Mouse (Mus musculus) stomach, postnatal 0 days (tissue): ENCODE results near the gene Radil.

Experiments used
- CTCF ChIP-seq: IDR thresholded peaks from 2 replicates; pipeline ENCODE4 v1.5.1; 2016; ENCODE audit warnings: antibody characterized with exemption, low read depth, mild to moderate bottlenecking, moderate library complexity
- EP300 ChIP-seq: optimal IDR thresholded peaks from 2 replicates; pipeline ENCODE3; 2016; ENCODE audit warnings: antibody characterized with exemption

GRCm38 (mm10) chr5:142445709-142446108 is 105.2 kb downstream of the Radil start:
- TF ChIP-seq CTCF (no peak), EP300 (no peak)
